Mouse (Mus musculus) ES-E14 (cell line): ENCODE results near the gene Adh5. TPM values are rescaled to one million over a fixed set of nuclear protein-coding genes. Genes with fewer than 3 reads are reported as not detected.

Experiments
- DNase-seq: peaks from one replicate; pipeline ENCODE4 v3.0.0-alpha.2; 2013; ENCODE audit warnings: low read depth, low spot score
- H3K27ac ChIP-seq: 2 replicates; pipeline ENCODE4 v1.5.1; 2012; ENCODE audit warnings: low read depth, mild to moderate bottlenecking, low read length, moderate library complexity, mixed read lengths; ENCODE audit not compliant: poor library complexity, insufficient read depth, severe bottlenecking
- H3K36me3 ChIP-seq: 2 replicates; pipeline ENCODE4 v1.6.1; 2012; ENCODE audit warnings: mild to moderate bottlenecking, low read length, moderate library complexity, mixed read lengths; ENCODE audit not compliant: control insufficient read depth, poor library complexity, insufficient read depth, severe bottlenecking
- H3K4me1 ChIP-seq, 2 experiments: fragments of 150-350 bp in 1 of 2; sonication (generic) in 1 of 2; 2 replicates each; pipeline ENCODE4 v1.6.1; 2012; ENCODE audit warnings: low read length in 2 of 2, mild to moderate bottlenecking in 1 of 2, mixed read lengths in 1 of 2; ENCODE audit not compliant: control insufficient read depth in 2 of 2, insufficient read depth in 2 of 2, poor library complexity in 1 of 2
- H3K4me3 ChIP-seq, 2 experiments: fragments of 150-350 bp in 1 of 2; sonication (generic) in 1 of 2; 2 replicates each; pipeline ENCODE4 v1.5.1; 2012; ENCODE audit warnings: low read length in 2 of 2, low read depth in 1 of 2, mild to moderate bottlenecking in 1 of 2, mixed read lengths in 1 of 2; ENCODE audit not compliant: insufficient read depth in 1 of 2, poor library complexity in 1 of 2, severe bottlenecking in 1 of 2
- H3K9ac ChIP-seq: 2 replicates; pipeline ENCODE4 v1.6.1; 2012; ENCODE audit warnings: low read depth, mild to moderate bottlenecking, low read length, mixed read lengths; ENCODE audit not compliant: poor library complexity, insufficient read depth, severe bottlenecking
- H3K9me3 ChIP-seq: fragments of 150-350 bp; sonication (generic); 2 replicates; pipeline ENCODE4 v1.6.1; 2012; ENCODE audit warnings: low read depth, mild to moderate bottlenecking, low read length; ENCODE audit not compliant: control insufficient read depth, insufficient read depth
- CHD2 ChIP-seq: IDR thresholded peaks from 2 replicates; pipeline ENCODE4 v1.6.1; 2014; ENCODE audit warnings: mild to moderate bottlenecking, low read depth, low read length, inconsistent platforms
- HCFC1 ChIP-seq: IDR thresholded peaks from 2 replicates; pipeline ENCODE4 v1.6.1; 2012; ENCODE audit warnings: low read length, inconsistent platforms, borderline replicate concordance; ENCODE audit not compliant: insufficient read depth
- MAFK ChIP-seq: IDR thresholded peaks from 2 replicates; pipeline ENCODE4 v1.6.1; 2014; ENCODE audit warnings: mild to moderate bottlenecking, low read depth, low read length, inconsistent platforms; ENCODE audit not compliant: insufficient read depth
- ZC3H11A ChIP-seq: IDR thresholded peaks from 2 replicates; pipeline ENCODE4 v1.6.1; 2012; ENCODE audit warnings: low read depth, mild to moderate bottlenecking, inconsistent platforms, low read length, borderline replicate concordance
- ZNF384 ChIP-seq: IDR thresholded peaks from 2 replicates; pipeline ENCODE4 v1.6.1; 2012; ENCODE audit warnings: low read depth, low read length, inconsistent platforms
- in situ Hi-C, 2 experiments: fragments of 600-800 bp; cut with MboI; formaldehyde crosslinking; loops; one replicate each; pipeline ENCODE4 v1.15.1; 2025; ENCODE audit warnings: low sequenced_read_pairs in 2 of 2, inconsistent platforms in 1 of 2; ENCODE audit not compliant: unreplicated experiment in 2 of 2
- total RNA-seq: library from RNA; depleted of rRNA; stranded (reverse); fragments of 300-350 nt; gene quantifications from 2 replicates; pipeline ENCODE4 v1.2.3, GENCODE M21; 2012; rRNA removed

The Adh5 gene
- total RNA-seq, 1 experiment, result 245 TPM

DNA sequence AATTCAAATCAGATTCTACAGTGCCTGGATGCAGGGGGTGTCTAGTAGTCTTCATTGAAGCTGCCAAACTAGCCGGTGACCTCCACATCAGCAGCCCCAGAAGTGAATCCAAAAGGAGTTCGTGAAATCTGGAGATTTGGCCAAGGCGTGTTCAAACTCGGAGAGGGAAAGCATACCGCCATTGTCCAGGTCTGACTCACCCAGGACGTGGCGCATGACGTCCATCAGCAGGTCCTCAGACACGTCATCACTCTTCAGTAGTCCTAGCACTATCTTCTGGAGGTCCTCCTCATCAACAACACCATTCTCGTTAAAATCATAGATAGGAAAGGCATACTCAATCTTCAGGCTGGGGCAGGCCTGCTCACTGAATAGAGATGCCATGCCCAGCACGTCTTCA lies 60.9 kb downstream of the Adh5 start:
- H3K27ac ChIP-seq, result no peak overlapping the region
- in situ Hi-C loops, result no loop called here
- H3K36me3 ChIP-seq, result no peaks in the 10 kb centered on the region
- no peak overlapping the region for H3K9ac ChIP-seq
- H3K9me3 ChIP-seq, result no peaks in the 10 kb centered on the region
- H3K4me3 ChIP-seq, result no peak overlapping the region
- no peaks in the 10 kb centered on the region for H3K4me1 ChIP-seq
- TF ChIP-seq HCFC1, result no peak
- TF ChIP-seq ZC3H11A, result no peak
- no peak for TF ChIP-seq CHD2
- TF ChIP-seq MAFK, result no peak
- no peak for TF ChIP-seq ZNF384
- no peak for DNase-seq

Other genes starting within 250 kb of the Adh5 start
- not detected in 2 replicates for gene 4930579F01Rik, start 249.3 kb upstream of the Adh5 start, total RNA-seq
- gene Adh7, start 225.3 kb upstream of the Adh5 start, total RNA-seq, result 0.36 and 0.48 TPM in 2 replicates
- gene Adh1, start 182.1 kb upstream of the Adh5 start, total RNA-seq, result 0.36 TPM in 1 of 2 replicates, not detected in the other
- gene Adh6a, start 129.8 kb upstream of the Adh5 start, total RNA-seq, result not detected in 2 replicates
- gene Adh6b, start 101.3 kb upstream of the Adh5 start, total RNA-seq, result not detected in 2 replicates
- 0.48 and 0.98 TPM in 2 replicates for gene Adh4, start 27.6 kb upstream of the Adh5 start, total RNA-seq
- 50.8 and 67.7 TPM in 2 replicates for gene Metap1, start 46.4 kb downstream of the Adh5 start, total RNA-seq
- gene Eif4e, start 83.1 kb downstream of the Adh5 start, total RNA-seq, result 202 and 235 TPM in 2 replicates